ENCODE assay signal across 23 mouse cellular contexts in the genomic region with DNA sequence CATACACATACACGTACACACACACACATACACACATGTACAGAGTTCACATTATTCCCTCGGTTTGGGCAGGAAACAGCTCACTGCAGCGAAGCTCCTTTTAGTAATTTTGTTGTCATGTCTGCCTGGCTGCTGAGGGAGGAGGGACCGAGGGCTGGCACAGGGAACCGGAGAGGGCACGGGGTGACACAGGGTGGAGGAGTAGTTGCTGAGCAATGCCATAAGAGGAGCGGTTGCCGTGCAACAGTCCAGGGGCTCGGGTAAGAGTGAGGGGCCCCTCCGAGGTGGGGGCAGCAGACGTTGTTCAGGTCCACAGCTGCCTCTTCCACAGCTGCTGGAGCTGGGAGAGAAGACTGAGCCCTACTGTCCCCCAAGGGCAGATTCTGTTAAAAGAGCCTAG. TPM values are rescaled to one million over a fixed set of nuclear protein-coding genes. Genes with fewer than 3 reads are reported as not detected.
DNase-seq lines count a peak whose midpoint lies in the region; ATAC-seq and TF ChIP-seq lines count a peak whose summit lies in the region.
"Had no signal": no experiment of that assay in that cellular context is flagged by ENCODE, and none has a peak within 500 bp of the region (broad histone marks: within the 10 kb centered on the region; RNA-seq: fewer than 3 reads in every experiment).

No protein-coding gene starts in this region.

- no peaks in the 10 kb centered on the region for H3K79me2 ChIP-seq in MEL (ENCODE audit: control insufficient read depth, insufficient read depth, low read length, poor library complexity)

- peaks cover 11% of the 10 kb centered on the region for H3K4me1 ChIP-seq in forebrain, embryonic 10.5 days
- no peaks in the 10 kb centered on the region for H3K4me1 ChIP-seq in forebrain, embryonic 15.5 days
- peaks cover 29% of the 10 kb centered on the region for H3K4me1 ChIP-seq in liver, embryonic 11.5 days (replicated peaks; ENCODE audit: control insufficient read depth, insufficient read depth, low read length)
- peaks cover 9 to 40% of the 10 kb centered on the region in 2 experiments for H3K4me1 ChIP-seq in MEL (ENCODE audit: control insufficient read depth in 1 of 2, insufficient read depth in 2 of 2, low read length in 2 of 2)
- peaks cover 80% of the 10 kb centered on the region for H3K4me1 ChIP-seq in liver, embryonic 13.5 days (replicated peaks)
- no peaks in the 10 kb centered on the region for H3K4me1 ChIP-seq in intestine, embryonic 16.5 days (ENCODE audit: control insufficient read depth, insufficient read depth, low read length)
- H3K4me1 ChIP-seq: kidney, embryonic 15.5 days; stomach, embryonic 15.5 days had no signal

- no peak overlapping the region for H3K9ac ChIP-seq in forebrain, embryonic 15.5 days (replicated peaks)
- no peak overlapping the region for H3K9ac ChIP-seq in liver, embryonic 11.5 days (ENCODE audit: low read depth, low read length)
- H3K9ac ChIP-seq in MEL (ENCODE audit: control insufficient read depth, low read depth, low read length, poor library complexity, severe bottlenecking): peak overlapping the region; percentile 6
- H3K9ac ChIP-seq in liver, embryonic 13.5 days: peak overlapping the region; percentile 89
- H3K9ac ChIP-seq in intestine, embryonic 16.5 days (ENCODE audit: low read depth, low read length): no peak overlapping the region
- H3K9ac ChIP-seq: kidney, embryonic 15.5 days; neural tube, embryonic 12.5 days; stomach, embryonic 15.5 days had no signal

- no peaks in the 10 kb centered on the region for H3K9me3 ChIP-seq in forebrain, embryonic 10.5 days
- no peaks in the 10 kb centered on the region for H3K9me3 ChIP-seq in forebrain, embryonic 15.5 days
- no peaks in the 10 kb centered on the region for H3K9me3 ChIP-seq in liver, embryonic 11.5 days (ENCODE audit: control insufficient read depth, low read length)
- no peaks in the 10 kb centered on the region for H3K9me3 ChIP-seq in MEL (replicated peaks; ENCODE audit: insufficient read depth, low read length)
- H3K9me3 ChIP-seq in liver, embryonic 13.5 days (replicated peaks): no peaks in the 10 kb centered on the region
- H3K9me3 ChIP-seq in intestine, embryonic 16.5 days (ENCODE audit: control insufficient read depth, low read length): no peaks in the 10 kb centered on the region
- H3K9me3 ChIP-seq: kidney, embryonic 15.5 days; neural tube, embryonic 12.5 days; stomach, embryonic 15.5 days had no signal

- H3K4me3 ChIP-seq in forebrain, embryonic 10.5 days: no peak overlapping the region
- no peak overlapping the region for H3K4me3 ChIP-seq in forebrain, embryonic 15.5 days
- H3K4me3 ChIP-seq in liver, embryonic 11.5 days (ENCODE audit: low read depth, low read length): no peak overlapping the region
- no peak overlapping the region for H3K4me3 ChIP-seq in MEL (ENCODE audit: control insufficient read depth in 1 of 2, insufficient read depth in 1 of 2, low read depth in 2 of 2, low read length in 2 of 2)
- peak overlapping the region; percentile 78 for H3K4me3 ChIP-seq in liver, embryonic 13.5 days (replicated peaks)
- H3K4me3 ChIP-seq in intestine, embryonic 16.5 days (ENCODE audit: low read length): no peak overlapping the region
- H3K4me3 ChIP-seq: kidney, embryonic 15.5 days; neural tube, embryonic 12.5 days; stomach, embryonic 15.5 days had no signal

- DNase-seq in forebrain, embryonic 10.5 days (ENCODE audit: extremely low spot score, low spot score): no peak
- DNase-seq in liver (peak; percentile 30), MEL (ENCODE audit: low read depth, low spot score) (no peak)
- no peak for DNase-seq in liver, embryonic 11.5 days (ENCODE audit: low spot score)
- DNase-seq in liver, embryonic 13.5 days: no peak
- DNase-seq in heart, adult 8-10 months (ENCODE audit: low spot score): no peak
- DNase-seq: adrenal gland, adult 8-10 months; B cell, adult 2 months; cerebellum, postnatal 10 days; embryo, embryonic 11 days; lung, postnatal 14 days; spleen, adult 18-20 months had no signal

- H3K36me3 ChIP-seq in forebrain, embryonic 10.5 days (replicated peaks): no peaks in the 10 kb centered on the region
- H3K36me3 ChIP-seq in forebrain, embryonic 15.5 days: peaks cover 10% of the 10 kb centered on the region
- no peaks in the 10 kb centered on the region for H3K36me3 ChIP-seq in liver, embryonic 11.5 days (ENCODE audit: control insufficient read depth, insufficient read depth, low read length)
- H3K36me3 ChIP-seq in MEL (ENCODE audit: control insufficient read depth in 1 of 2, insufficient read depth in 2 of 2, low read length in 2 of 2): peaks cover 0 to 17% of the 10 kb centered on the region in 2 experiments; a peak in 2 of 4 replicates
- H3K36me3 ChIP-seq in liver, embryonic 13.5 days: no peaks in the 10 kb centered on the region
- H3K36me3 ChIP-seq in intestine, embryonic 16.5 days (ENCODE audit: control insufficient read depth, insufficient read depth, low read length): no peaks in the 10 kb centered on the region
- H3K36me3 ChIP-seq: kidney, embryonic 15.5 days; stomach, embryonic 15.5 days had no signal

- no peak for TF ChIP-seq POLR2A in MEL (IDR thresholded peaks at IDR 0.05; ENCODE audit: control insufficient read depth in 1 of 2, insufficient read depth in 1 of 2, low read depth in 1 of 2, low read length in 2 of 2, poor library complexity in 1 of 2)

- no peak for TF ChIP-seq EP300 in MEL (IDR thresholded peaks at IDR 0.05; ENCODE audit: low read depth in 1 of 2, low read length in 2 of 2)

- TF ChIP-seq CTCF in MEL (IDR thresholded peaks at IDR 0.05 in 2 of 3, conservative IDR thresholded peaks at IDR 0.05 in 1 of 3; ENCODE audit: control insufficient read depth in 1 of 3, insufficient read depth in 1 of 3, low read depth in 2 of 3, low read length in 3 of 3, poor library complexity in 1 of 3, severe bottlenecking in 1 of 3): no peak

- no peak for TF ChIP-seq RAD21 in MEL (IDR thresholded peaks at IDR 0.05; ENCODE audit: low read depth, low read length)

- H3K27ac ChIP-seq in forebrain, embryonic 10.5 days: peak overlapping the region; percentile 36; the same call in 1 of the 2 replicates
- H3K27ac ChIP-seq in forebrain, embryonic 15.5 days (replicated peaks): no peak overlapping the region
- H3K27ac ChIP-seq in liver, embryonic 11.5 days (ENCODE audit: low read depth, low read length): no peak overlapping the region
- no peak overlapping the region for H3K27ac ChIP-seq in MEL (ENCODE audit: control insufficient read depth, low read depth, low read length)
- peak overlapping the region; percentile 98 for H3K27ac ChIP-seq in liver, embryonic 13.5 days
- H3K27ac ChIP-seq in intestine, embryonic 16.5 days (ENCODE audit: low read length): no peak overlapping the region
- H3K27ac ChIP-seq: kidney, embryonic 15.5 days; neural tube, embryonic 12.5 days; stomach, embryonic 15.5 days had no signal

- H3K27me3 ChIP-seq in forebrain, embryonic 10.5 days (ENCODE audit: poor library complexity, severe bottlenecking): no peaks in the 10 kb centered on the region
- H3K27me3 ChIP-seq in forebrain, embryonic 15.5 days: no peaks in the 10 kb centered on the region
- no peaks in the 10 kb centered on the region for H3K27me3 ChIP-seq in liver, embryonic 11.5 days (replicated peaks; ENCODE audit: control insufficient read depth, insufficient read depth, low read length)
- H3K27me3 ChIP-seq in MEL (ENCODE audit: control insufficient read depth in 1 of 2, insufficient read depth in 2 of 2, low read length in 2 of 2): no peaks in the 10 kb centered on the region
- H3K27me3 ChIP-seq in liver, embryonic 13.5 days: no peaks in the 10 kb centered on the region
- H3K27me3 ChIP-seq in intestine, embryonic 16.5 days (replicated peaks; ENCODE audit: control insufficient read depth, insufficient read depth, low read length): no peaks in the 10 kb centered on the region
- H3K27me3 ChIP-seq: kidney, embryonic 15.5 days; neural tube, embryonic 12.5 days; stomach, embryonic 15.5 days had no signal

- no peak overlapping the region for H3K4me2 ChIP-seq in forebrain, embryonic 15.5 days (replicated peaks)
- no peak overlapping the region for H3K4me2 ChIP-seq in liver, embryonic 11.5 days
- H3K4me2 ChIP-seq in liver, embryonic 13.5 days: peak overlapping the region; percentile 78
- H3K4me2 ChIP-seq in intestine, embryonic 16.5 days (ENCODE audit: low read depth, low read length): no peak overlapping the region
- H3K4me2 ChIP-seq: kidney, embryonic 15.5 days; neural tube, embryonic 12.5 days; stomach, embryonic 15.5 days had no signal

- ATAC-seq in forebrain, embryonic 15.5 days (replicated peaks): no peak
- ATAC-seq in liver, embryonic 11.5 days (replicated peaks; ENCODE audit: low FRiP score): no peak
- no peak for ATAC-seq in liver, embryonic 13.5 days (ENCODE audit: low read depth)
- no peak for ATAC-seq in intestine, embryonic 16.5 days

- 82% methylated on average over 11 of the region's 11 CpGs for WGBS in forebrain, embryonic 10.5 days
- WGBS in forebrain, embryonic 15.5 days: 45% methylated on average over 11 of the region's 11 CpGs
- 69% methylated on average over 11 of the region's 11 CpGs for WGBS in liver, embryonic 11.5 days
- WGBS in liver, embryonic 13.5 days (ENCODE audit: insufficient replicate concordance): 70% methylated on average over 11 of the region's 11 CpGs
- 37% methylated on average over 11 of the region's 11 CpGs for WGBS in intestine, embryonic 16.5 days

RNA-seq across cellular contexts. Expression of gene Ackr1, which starts 2.4 kb away (rescaled TPM):
- 0.95 and 1.1 TPM in 2 replicates for polyA plus RNA-seq in forebrain, embryonic 10.5 days (2016; fragmentation: Nextera tagmentation; extraction: Ambion mirVana)
- 10.7 and 11.6 TPM in 2 replicates for polyA plus RNA-seq in forebrain, embryonic 15.5 days (2015; fragmentation: Nextera tagmentation; extraction: Ambion mirVana)
- 15.0 and 16.5 TPM in 2 replicates for polyA plus RNA-seq in liver, embryonic 11.5 days (2014; fragmentation: Nextera tagmentation; extraction: Ambion mirVana)
- total RNA-seq in MEL (2012; rRNA removed): 0.19 and 0.20 TPM in 2 replicates
- polyA plus RNA-seq in MEL (2012; ENCODE audit: insufficient read depth in 1 of 2, insufficient read length in 2 of 2, low read depth in 1 of 2, low replicate concordance in 2 of 2, missing spikeins in 1 of 2): under 1 TPM in 1 of 2 experiments, not detected in 1; 0.42 TPM
- polyA plus RNA-seq in liver, embryonic 13.5 days (2015; fragmentation: Nextera tagmentation; extraction: Ambion mirVana): 61.5 and 68.9 TPM in 2 replicates
- 1.4 and 2.3 TPM in 2 replicates for polyA plus RNA-seq in intestine, embryonic 16.5 days (2015; fragmentation: Nextera tagmentation; extraction: Ambion mirVana)
- under 1 TPM; 0.23 to 0.56 (median 0.37) TPM for total RNA-seq in heart, adult 8-10 months (2022)
- total RNA-seq: ES-E14 had no signal

RNA-seq across cellular contexts. Expression of gene Aim2, which starts 14.8 kb away (rescaled TPM):
- 4.8 and 6.4 TPM in 2 replicates for polyA plus RNA-seq in forebrain, embryonic 10.5 days (2016; fragmentation: Nextera tagmentation; extraction: Ambion mirVana)
- polyA plus RNA-seq in forebrain, embryonic 15.5 days (2015; fragmentation: Nextera tagmentation; extraction: Ambion mirVana): 3.5 and 4.3 TPM in 2 replicates
- 1.1 and 3.2 TPM in 2 replicates for polyA plus RNA-seq in liver, embryonic 11.5 days (2014; fragmentation: Nextera tagmentation; extraction: Ambion mirVana)
- 2.3 TPM in 2 replicates for total RNA-seq in MEL (2012; rRNA removed)
- 1 to 10 TPM in 1 of 2 experiments, not detected in 1; 9.1 TPM for polyA plus RNA-seq in MEL (2012; ENCODE audit: insufficient read depth in 1 of 2, insufficient read length in 2 of 2, low read depth in 1 of 2, low replicate concordance in 2 of 2, missing spikeins in 1 of 2)
- polyA plus RNA-seq in liver, embryonic 13.5 days (2015; fragmentation: Nextera tagmentation; extraction: Ambion mirVana): 4.3 and 5.1 TPM in 2 replicates
- 3.9 and 5.3 TPM in 2 replicates for polyA plus RNA-seq in intestine, embryonic 16.5 days (2015; fragmentation: Nextera tagmentation; extraction: Ambion mirVana)
- total RNA-seq in heart, adult 8-10 months (2022): 1 to 10 TPM in 3 of 4 experiments, under 1 TPM in 1; 0.65 to 3.1 (median 1.4) TPM

RNA-seq across cellular contexts. Expression of gene Cadm3, which starts 31.6 kb away (rescaled TPM):
- 1.6 and 1.9 TPM in 2 replicates for polyA plus RNA-seq in forebrain, embryonic 10.5 days (2016; fragmentation: Nextera tagmentation; extraction: Ambion mirVana)
- polyA plus RNA-seq in forebrain, embryonic 15.5 days (2015; fragmentation: Nextera tagmentation; extraction: Ambion mirVana): 38.1 and 39.7 TPM in 2 replicates
- polyA plus RNA-seq in liver, embryonic 11.5 days (2014; fragmentation: Nextera tagmentation; extraction: Ambion mirVana): 1.1 and 1.5 TPM in 2 replicates
- 0.19 and 0.20 TPM in 2 replicates for total RNA-seq in MEL (2012; rRNA removed)
- polyA plus RNA-seq in MEL (2012; ENCODE audit: insufficient read depth in 1 of 2, insufficient read length in 2 of 2, low read depth in 1 of 2, low replicate concordance in 2 of 2, missing spikeins in 1 of 2): under 1 TPM in 1 of 2 experiments, not detected in 1; 0.03 TPM
- polyA plus RNA-seq in liver, embryonic 13.5 days (2015; fragmentation: Nextera tagmentation; extraction: Ambion mirVana): 1.1 and 1.5 TPM in 2 replicates
- polyA plus RNA-seq in intestine, embryonic 16.5 days (2015; fragmentation: Nextera tagmentation; extraction: Ambion mirVana): 1.8 and 2.0 TPM in 2 replicates
- 1 to 10 TPM; 1.8 to 2.8 (median 2.6) TPM for total RNA-seq in heart, adult 8-10 months (2022)

RNA-seq across cellular contexts. Expression of gene Mptx2, which starts 58.3 kb away (rescaled TPM):
- polyA plus RNA-seq in forebrain, embryonic 10.5 days (2016; fragmentation: Nextera tagmentation; extraction: Ambion mirVana): not detected in 2 replicates
- not detected in 2 replicates for polyA plus RNA-seq in forebrain, embryonic 15.5 days (2015; fragmentation: Nextera tagmentation; extraction: Ambion mirVana)
- not detected in 2 replicates for polyA plus RNA-seq in liver, embryonic 11.5 days (2014; fragmentation: Nextera tagmentation; extraction: Ambion mirVana)
- not detected in 2 replicates for total RNA-seq in MEL (2012; rRNA removed)
- not detected for polyA plus RNA-seq in MEL (2012; ENCODE audit: insufficient read depth in 1 of 2, insufficient read length in 2 of 2, low read depth in 1 of 2, low replicate concordance in 2 of 2, missing spikeins in 1 of 2)
- not detected in 2 replicates for polyA plus RNA-seq in liver, embryonic 13.5 days (2015; fragmentation: Nextera tagmentation; extraction: Ambion mirVana)
- polyA plus RNA-seq in intestine, embryonic 16.5 days (2015; fragmentation: Nextera tagmentation; extraction: Ambion mirVana): not detected in 2 replicates
- not detected for total RNA-seq in heart, adult 8-10 months (2022)
- total RNA-seq: adrenal gland, adult 8-10 months; ES-E14; gastrocnemius, postnatal 4 days; layer of hippocampus, adult 18-20 months had no signal
- polyA plus RNA-seq: heart, embryonic 14.5 days; kidney, embryonic 15.5 days; limb, embryonic 14.5 days; neural tube, embryonic 12.5 days; stomach, embryonic 15.5 days; thymus, postnatal 0 days had no signal

Comparison
In these comparisons a context has a peak if more than half of its experiments do, and no peak if none do; other contexts are left out.
1. H3K27ac ChIP-seq: peak in forebrain, embryonic 10.5 days (single experiment) and liver, embryonic 13.5 days (single experiment); none in forebrain, embryonic 15.5 days (single experiment), liver, embryonic 11.5 days (single experiment), MEL (single experiment) and intestine, embryonic 16.5 days (single experiment).
2. H3K9ac ChIP-seq: peak in MEL (single experiment) and liver, embryonic 13.5 days (single experiment); none in forebrain, embryonic 15.5 days (single experiment), liver, embryonic 11.5 days (single experiment) and intestine, embryonic 16.5 days (single experiment).
3. RNA of gene Cadm3, which starts 31.6 kb away (polyA plus RNA-seq): 38.1 to 39.7 TPM in forebrain, embryonic 15.5 days; 1.8 to 2.0 TPM in intestine, embryonic 16.5 days, 1.6 to 1.9 TPM in forebrain, embryonic 10.5 days, 1.1 to 1.5 TPM in liver, embryonic 11.5 days, 1.1 to 1.5 TPM in liver, embryonic 13.5 days and 0.03 TPM in MEL; every median in the first group is over 10 times any median in the second.